8 mouse cellular contexts compared by ENCODE assay signal in the genomic region with DNA sequence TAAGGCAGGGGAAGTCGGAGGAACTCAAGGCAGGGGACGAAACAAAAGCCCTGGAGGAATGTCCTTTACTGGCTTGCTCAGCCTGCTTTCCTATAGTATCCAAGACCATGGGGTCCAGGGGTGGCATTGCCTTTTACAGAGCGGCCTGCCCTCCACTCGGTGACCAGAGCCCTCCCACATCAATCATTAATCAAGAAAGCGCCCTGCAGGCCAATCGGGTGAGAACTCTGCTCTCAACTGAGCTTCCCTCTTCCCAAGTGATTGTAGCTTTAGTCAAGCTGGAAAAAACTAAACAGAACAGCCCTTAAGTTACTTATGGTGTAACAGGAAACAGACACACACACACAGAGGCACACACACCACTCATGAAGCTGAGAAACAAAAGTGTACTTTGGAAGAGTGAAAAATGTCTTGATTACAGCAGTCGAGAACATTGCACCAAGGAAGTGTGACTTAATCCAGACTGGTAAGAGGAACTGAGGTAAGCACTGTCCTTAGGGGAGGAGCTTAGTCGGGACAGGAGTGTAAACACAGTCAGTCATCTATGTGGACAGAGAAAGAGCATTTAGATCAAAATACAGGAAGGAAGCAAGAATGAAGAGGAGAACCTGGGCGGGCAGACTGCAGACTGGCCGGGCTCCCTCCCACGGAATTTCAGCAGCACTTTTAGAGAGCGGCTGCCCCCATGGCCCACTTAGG.
A peak's percentile ranks its signal among the peaks of the same experiment; 100 is the strongest.
DNase-seq lines count a peak whose midpoint lies in the region; ATAC-seq lines count a peak whose summit lies in the region.

No protein-coding gene starts in this region.

- H3K4me2 ChIP-seq in midbrain, embryonic 13.5 days (replicated peaks) = no peak overlapping the region
- H3K4me2 ChIP-seq in midbrain, embryonic 14.5 days (ENCODE audit: low read length) = no peak overlapping the region
- H3K4me2 ChIP-seq in heart, embryonic 14.5 days (ENCODE audit: low read length) = peak overlapping the region; percentile 16; the same call in 1 of the 2 replicates

- ATAC-seq in midbrain, embryonic 13.5 days = no peak
- no peak for ATAC-seq in midbrain, embryonic 14.5 days (ENCODE audit: low FRiP score, low TSS enrichment)
- peak; percentile 64 for ATAC-seq in heart, embryonic 14.5 days (ENCODE audit: insufficient number of reproducible peaks, insufficient read depth, low FRiP score, low read depth)

- no peak overlapping the region for H3K4me3 ChIP-seq in midbrain, embryonic 13.5 days (replicated peaks)
- H3K4me3 ChIP-seq in midbrain, embryonic 14.5 days (replicated peaks; ENCODE audit: low read depth, low read length) = no peak overlapping the region
- H3K4me3 ChIP-seq in heart, embryonic 14.5 days (ENCODE audit: control insufficient read depth in 1 of 2, insufficient read depth in 1 of 2, low read depth in 1 of 2, low read length in 2 of 2) = no peak overlapping the region

- peak overlapping the region; percentile 4; the same call in 1 of the 2 replicates for H3K27ac ChIP-seq in midbrain, embryonic 13.5 days
- H3K27ac ChIP-seq in midbrain, embryonic 14.5 days (replicated peaks; ENCODE audit: low read depth, low read length) = no peak overlapping the region
- peak overlapping the region; percentile 57 to 72 for H3K27ac ChIP-seq in heart, embryonic 14.5 days (replicated peaks in 1 of 2; ENCODE audit: control insufficient read depth in 1 of 2, insufficient read depth in 1 of 2, low read depth in 2 of 2, low read length in 2 of 2)

- 83% methylated on average over 12 of the region's 12 CpGs for WGBS in midbrain, embryonic 13.5 days
- 84% methylated on average over 12 of the region's 12 CpGs for WGBS in midbrain, embryonic 14.5 days
- WGBS in heart, embryonic 14.5 days = 51% methylated on average over 12 of the region's 12 CpGs
- WGBS in large intestine, adult 2 months = 21% methylated on average over 12 of the region's 12 CpGs

- H3K36me3 ChIP-seq in midbrain, embryonic 13.5 days = peaks cover 17% of the 10 kb centered on the region
- H3K36me3 ChIP-seq in midbrain, embryonic 14.5 days (ENCODE audit: control insufficient read depth, insufficient read depth, low read length) = peaks cover 25% of the 10 kb centered on the region
- H3K36me3 ChIP-seq in heart, embryonic 14.5 days (ENCODE audit: control insufficient read depth, insufficient read depth, low read length) = peaks cover 16% of the 10 kb centered on the region

- no peaks in the 10 kb centered on the region for H3K27me3 ChIP-seq in midbrain, embryonic 13.5 days
- H3K27me3 ChIP-seq in midbrain, embryonic 14.5 days (ENCODE audit: control insufficient read depth, insufficient read depth, low read length) = no peaks in the 10 kb centered on the region
- no peaks in the 10 kb centered on the region for H3K27me3 ChIP-seq in heart, embryonic 14.5 days (ENCODE audit: control insufficient read depth, insufficient read depth, low read length)

- no peak overlapping the region for H3K9ac ChIP-seq in midbrain, embryonic 13.5 days (replicated peaks)
- no peak overlapping the region for H3K9ac ChIP-seq in midbrain, embryonic 14.5 days (replicated peaks; ENCODE audit: low read length)
- 0 out of 2 replicates have a peak overlapping the region, but pooled peaks have one; percentile 11 for H3K9ac ChIP-seq in heart, embryonic 14.5 days (ENCODE audit: low read length)

- 0 out of 2 replicates have a peak, but pooled peaks cover 7% of the 10 kb centered on the region for H3K4me1 ChIP-seq in midbrain, embryonic 13.5 days (replicated peaks)
- H3K4me1 ChIP-seq in midbrain, embryonic 14.5 days (ENCODE audit: control insufficient read depth, insufficient read depth, low read length) = no peaks in the 10 kb centered on the region
- H3K4me1 ChIP-seq in heart, embryonic 14.5 days (ENCODE audit: control insufficient read depth in 2 of 2, insufficient read depth in 2 of 2, low read length in 2 of 2) = peaks cover 2 to 14% of the 10 kb centered on the region in 2 experiments; a peak in 2 of 4 replicates

- no peaks in the 10 kb centered on the region for H3K9me3 ChIP-seq in midbrain, embryonic 13.5 days
- H3K9me3 ChIP-seq in midbrain, embryonic 14.5 days (ENCODE audit: control insufficient read depth, low read length) = no peaks in the 10 kb centered on the region
- no peaks in the 10 kb centered on the region for H3K9me3 ChIP-seq in heart, embryonic 14.5 days (ENCODE audit: control insufficient read depth, low read length)

- no peak for DNase-seq in midbrain, embryonic 14.5 days
- peak; percentile 29 for DNase-seq in large intestine, adult 2 months (ENCODE audit: low read depth, low spot score)
- DNase-seq in mesoderm, embryonic 11.5 days (ENCODE audit: low read depth, low spot score) = peak; percentile 10
- DNase-seq in retina, embryonic 14.5 days (ENCODE audit: low spot score) = no peak
- DNase-seq in layer of hippocampus, adult 11-12 months (ENCODE audit: low spot score) = no peak
- DNase-seq in left cerebral cortex, adult 8-10 months (ENCODE audit: low spot score in 2 of 2) = no peak

Comparison
In these comparisons a context has a peak if more than half of its experiments do, and no peak if none do; other contexts are left out.
1. DNase-seq: peak in large intestine, adult 2 months (single experiment) and mesoderm, embryonic 11.5 days (single experiment); none in midbrain, embryonic 14.5 days (single experiment), retina, embryonic 14.5 days (single experiment), layer of hippocampus, adult 11-12 months (single experiment) and left cerebral cortex, adult 8-10 months (0 of 2).